Mouse (Mus musculus) spleen, postnatal 14 days (tissue): ENCODE results near the gene Pdzd2.

Experiments used
- DNase-seq, 2 experiments: peaks; one replicate each; pipeline ENCODE4 v3.0.0; 2021 to 2022; ENCODE audit warnings: low spot score in 2 of 2

Gene Pdzd2

DNA sequence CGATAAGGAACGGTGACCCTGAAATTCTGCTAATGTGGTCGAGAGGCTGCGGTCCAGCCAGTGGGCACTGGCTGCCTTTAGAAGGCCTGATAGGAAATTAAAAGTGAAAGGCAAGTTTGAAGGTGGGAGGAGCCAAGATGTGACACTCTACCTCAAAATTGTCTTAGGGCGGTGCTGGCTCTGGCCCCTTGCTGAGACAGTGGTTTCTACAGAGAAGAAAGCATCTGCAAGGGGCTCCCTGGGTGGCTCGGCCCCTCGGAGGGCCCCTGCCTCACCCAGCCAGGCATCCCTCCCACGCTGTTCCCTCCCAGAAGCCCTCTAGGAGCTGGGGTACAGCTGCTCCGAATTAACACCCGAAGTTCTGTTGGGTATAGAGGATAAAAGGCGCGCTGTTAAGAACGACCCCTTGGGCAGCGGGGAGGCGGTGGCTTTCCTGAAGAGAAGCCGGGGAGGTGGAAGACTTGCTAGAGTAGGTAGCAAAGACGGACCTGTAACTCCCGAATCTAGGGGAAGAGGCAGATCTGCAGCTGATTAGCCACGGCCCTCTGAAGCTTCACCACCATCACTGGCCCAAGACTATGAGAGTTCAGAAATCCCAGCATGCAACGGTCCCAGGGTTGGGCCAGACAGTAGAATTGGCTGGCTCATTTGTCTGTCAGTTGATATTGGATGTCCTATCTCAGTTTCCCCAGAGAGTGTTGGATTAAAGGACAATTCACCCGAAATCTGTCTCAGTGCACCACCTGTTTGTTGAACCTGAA lies 71.8 kb downstream of the Pdzd2 start:
- peak in 1 of 2 experiments; percentile 5 for DNase-seq

DNA sequence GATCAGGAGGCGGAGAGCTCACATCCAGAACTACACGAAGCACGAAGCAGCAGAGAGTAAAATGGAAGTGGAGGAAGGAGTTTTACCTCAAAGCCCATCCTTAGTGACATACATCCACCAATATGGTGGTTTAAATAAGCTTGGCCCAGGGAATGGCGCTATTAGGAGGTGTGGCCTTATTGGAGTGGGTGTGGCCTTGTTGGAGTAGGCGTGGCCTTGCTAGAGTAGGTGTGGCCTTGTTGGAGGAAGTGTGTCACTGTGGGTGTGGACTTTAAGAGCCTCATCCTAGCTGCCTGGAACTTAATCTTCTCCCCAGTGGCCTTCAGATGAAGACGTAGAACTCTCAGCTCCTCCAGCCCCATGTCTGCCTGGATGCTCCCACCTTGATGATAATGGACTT lies 73.8 kb downstream of the Pdzd2 start:
- DNase-seq: no peak

DNA sequence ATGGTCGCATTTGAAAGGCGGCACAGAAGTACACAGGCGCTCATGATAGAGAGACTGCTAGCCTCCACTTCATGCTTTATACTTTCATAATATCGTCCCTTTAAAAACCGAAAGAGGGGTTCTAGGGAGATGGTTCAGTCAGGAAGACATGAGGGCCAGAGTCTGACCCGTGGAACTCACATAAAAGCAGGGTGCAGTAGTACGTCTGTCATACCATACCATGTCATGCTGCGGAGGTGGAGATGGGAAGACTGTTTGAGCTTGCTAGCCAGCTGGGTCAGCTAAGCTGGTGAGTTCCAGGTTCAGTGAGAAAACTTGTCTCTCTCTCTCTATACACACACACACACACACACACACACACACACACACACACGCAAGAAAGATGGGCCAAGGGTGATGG lies 76.4 kb downstream of the Pdzd2 start:
- DNase-seq: no peak

DNA sequence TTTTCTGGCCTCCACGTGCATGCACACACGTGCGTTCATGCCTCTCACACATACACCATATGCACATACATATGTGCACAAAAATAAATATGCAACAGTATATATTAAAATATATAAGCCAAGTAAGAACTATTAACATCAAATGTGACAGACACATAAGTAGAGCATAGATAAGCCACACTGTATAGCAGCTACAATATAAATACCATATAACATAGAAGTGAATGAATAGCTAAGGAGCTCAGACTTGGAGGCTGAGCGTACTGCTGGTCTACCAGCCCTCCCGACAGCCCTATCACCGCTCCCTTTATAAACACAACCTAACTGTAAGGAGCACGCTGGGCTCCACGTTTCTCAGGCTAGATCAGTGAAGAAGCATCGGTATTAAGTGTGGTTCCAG lies 79.4 kb downstream of the Pdzd2 start:
- DNase-seq: no peak

DNA sequence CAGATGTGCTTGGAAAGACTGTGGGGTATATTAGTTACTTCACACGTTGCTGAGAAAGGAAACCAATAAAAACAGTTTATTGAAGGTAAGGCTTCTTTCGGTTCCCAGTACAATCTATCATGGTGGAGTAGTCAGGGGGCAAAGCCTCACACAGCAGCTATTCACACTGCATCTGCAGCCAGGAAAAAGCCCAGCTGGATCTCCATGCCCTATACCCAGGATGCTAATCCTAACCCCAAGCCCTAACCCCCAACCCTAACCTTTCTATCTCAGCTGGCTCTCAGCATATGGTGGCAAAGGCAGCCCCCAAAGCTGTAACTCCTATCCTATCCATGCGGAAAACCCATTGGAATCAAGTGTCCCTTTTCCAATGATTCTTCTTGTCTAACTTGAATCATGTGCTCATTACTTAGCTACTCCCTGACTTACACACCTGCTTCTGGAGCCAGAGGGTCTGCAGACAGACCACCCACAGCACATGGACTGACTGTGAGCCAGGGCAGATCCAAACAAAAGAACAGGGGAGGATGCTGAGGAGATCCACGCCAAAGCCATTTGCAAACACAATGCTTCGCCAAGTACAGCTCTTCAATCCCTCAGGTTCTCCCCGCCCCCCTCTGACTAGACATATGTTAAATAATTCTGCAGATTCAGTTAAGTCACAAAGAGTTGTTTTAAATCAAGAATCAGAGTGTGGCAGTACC lies 83.6 kb downstream of the Pdzd2 start:
- DNase-seq: no peak

DNA sequence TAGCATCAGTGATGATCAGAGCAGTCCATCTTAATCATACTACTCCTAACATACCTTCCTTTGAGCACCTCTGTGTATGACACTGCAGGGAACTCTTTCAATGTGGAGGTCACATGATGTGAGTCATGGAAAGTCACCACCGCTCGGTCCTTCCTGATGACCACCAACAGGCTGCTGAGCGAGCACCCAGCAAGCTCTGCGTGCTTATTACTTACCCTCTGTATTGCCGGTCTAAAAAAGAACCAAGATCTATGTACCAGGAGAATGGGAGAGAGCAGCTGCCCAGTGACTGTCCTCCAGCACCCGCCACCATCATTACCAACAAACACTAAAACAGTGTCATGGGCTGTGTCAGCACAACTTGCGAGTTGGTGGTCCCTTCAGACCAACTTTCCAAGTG lies 84.4 kb downstream of the Pdzd2 start:
- no peak for DNase-seq

DNA sequence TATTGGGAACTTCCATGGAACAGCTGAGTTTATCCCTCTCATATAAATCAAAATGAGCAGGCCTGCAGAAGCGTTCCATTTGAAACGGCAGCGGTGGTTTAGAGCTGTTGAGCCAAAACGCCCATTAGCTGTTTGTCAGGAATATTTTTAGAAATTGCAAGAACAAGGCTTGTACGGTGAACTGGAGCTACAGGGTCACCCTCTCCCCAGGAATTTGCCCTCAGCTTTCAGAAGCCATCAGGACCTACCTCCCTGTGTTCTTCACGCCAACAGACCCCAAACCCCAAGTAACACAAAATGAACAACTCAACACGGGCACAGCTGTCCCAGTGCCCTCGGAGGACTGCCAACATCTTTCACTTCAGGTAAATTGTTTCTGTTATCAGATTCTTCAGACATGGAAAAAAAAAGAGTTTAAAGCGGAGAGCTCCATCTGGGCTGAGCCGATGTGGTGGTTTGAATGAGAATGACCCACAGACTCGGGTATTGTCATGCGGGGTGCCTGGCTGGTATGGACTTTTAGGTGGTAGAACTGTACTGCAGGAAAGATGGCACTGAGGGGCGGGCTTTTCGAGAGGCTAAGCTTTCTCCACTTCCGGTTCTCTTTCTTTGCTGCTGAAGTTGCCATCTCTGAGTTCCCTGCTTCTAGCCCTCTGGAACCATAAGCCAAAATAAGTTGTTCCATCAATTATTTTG lies 87.2 kb downstream of the Pdzd2 start:
- DNase-seq: no peak

DNA sequence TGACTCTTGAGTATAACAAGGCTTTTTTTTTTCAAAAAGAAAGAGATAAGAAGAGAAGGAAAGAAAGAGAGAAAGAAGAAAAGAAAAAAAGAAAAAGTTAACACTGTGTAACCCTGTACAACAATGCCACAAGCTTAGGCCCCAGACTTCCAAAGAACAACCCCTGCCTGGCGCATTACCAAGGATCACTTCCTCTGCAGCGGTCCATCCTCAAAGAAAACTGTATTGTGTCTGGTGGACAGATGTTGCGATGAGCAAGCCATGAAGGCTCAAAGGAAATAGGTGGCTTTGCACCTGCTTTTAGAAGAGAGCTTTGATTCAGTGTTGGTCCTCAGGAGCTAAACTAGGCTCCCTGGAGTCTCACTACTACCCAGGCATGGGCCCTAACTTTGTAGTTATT lies 89.5 kb downstream of the Pdzd2 start:
- no peak for DNase-seq

DNA sequence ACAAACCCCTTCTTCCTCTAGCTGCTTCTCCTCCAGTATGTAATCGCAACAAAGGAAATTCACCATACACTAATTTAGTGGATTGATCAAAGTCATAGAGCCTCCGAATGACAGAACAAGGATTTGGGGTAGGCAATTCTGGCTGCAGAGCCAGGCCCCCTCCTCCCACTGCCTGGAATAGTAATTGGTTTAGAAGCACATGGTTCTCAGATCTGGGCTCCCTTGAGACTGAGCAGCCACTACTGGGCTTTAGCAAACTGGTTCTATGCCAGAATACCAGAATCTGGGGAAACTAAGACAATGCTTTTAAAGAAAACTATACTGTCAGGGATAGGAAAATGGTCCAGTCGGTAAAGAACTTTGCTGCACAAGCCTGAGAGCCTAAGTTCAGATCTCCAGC lies 90.0 kb downstream of the Pdzd2 start:
- DNase-seq: no peak

DNA sequence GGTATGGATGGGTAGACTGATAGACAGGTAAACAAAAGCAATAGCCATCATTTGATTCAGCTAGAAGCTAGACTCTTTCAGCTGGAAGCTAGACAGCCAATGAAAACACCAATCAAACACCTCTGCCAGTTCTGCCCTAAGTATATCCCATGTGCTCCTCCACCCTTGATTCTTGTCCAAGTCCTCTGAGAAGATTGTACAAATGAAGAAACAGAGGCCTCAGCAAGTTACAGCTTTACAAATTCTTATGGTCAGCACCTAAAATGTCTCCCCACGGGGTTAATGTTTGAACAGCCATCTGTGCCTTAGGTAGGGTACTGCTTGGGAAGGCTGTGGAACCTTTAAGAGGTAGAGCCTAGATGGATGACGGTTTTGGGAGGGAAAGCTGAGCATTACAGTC lies 90.6 kb downstream of the Pdzd2 start:
- no peak for DNase-seq

DNA sequence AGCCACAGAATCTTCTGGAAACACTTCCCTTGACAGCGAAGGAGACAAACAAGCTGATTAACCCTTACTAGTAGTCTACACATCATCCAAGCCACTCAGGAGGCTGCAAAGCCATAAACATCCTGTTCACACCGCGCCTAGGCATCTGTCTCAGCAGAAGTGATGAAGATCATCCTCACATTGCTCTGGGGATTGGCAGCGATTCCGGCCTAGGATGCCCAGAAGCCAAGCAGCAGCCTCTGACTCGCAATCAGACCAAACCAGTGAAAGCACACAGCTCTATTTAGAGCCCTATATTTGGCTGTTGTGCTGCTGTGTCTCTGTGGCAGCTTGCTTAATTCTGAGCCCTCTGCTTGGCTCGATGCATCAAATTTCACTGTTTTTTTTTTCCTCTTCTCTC lies 99.0 kb downstream of the Pdzd2 start:
- DNase-seq: no peak

DNA sequence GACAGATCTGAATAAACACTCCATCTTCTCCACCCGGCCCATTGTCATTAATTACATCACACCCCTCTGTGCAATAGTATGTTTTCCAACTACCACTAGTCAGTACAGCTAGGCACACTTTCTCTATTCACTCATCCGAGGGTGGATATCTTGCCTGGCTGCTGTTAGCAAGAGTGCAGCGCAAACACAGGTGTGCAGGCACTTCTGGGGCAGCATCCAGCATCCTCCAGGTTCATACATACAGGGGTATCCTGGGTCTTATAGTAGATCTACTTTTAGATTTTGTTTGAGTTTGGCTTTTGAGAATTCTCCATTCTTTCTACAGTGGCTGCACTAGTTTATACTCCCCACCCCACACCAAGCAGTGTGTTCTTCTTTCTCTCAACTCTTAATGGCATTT lies 99.9 kb downstream of the Pdzd2 start:
- DNase-seq: no peak

DNA sequence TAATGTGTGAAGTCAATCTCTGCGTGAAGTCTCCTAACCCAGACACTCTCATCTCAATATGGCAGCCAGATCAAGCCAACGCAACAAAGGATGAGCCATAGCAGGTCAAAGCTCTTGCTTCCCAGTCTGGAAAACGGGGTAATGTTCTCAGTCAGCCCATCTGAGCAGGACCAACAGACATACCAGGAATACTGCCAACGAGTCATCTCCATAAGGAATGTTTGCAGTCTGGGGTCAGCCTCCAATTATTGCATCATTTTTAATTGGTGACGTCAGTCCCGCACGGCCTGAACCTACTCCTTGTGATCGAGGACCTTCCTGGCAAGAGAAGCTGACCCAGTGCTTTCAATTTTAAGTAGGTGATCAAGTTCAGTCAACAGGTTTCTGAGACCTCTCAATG lies 100.5 kb downstream of the Pdzd2 start:
- no peak for DNase-seq

DNA sequence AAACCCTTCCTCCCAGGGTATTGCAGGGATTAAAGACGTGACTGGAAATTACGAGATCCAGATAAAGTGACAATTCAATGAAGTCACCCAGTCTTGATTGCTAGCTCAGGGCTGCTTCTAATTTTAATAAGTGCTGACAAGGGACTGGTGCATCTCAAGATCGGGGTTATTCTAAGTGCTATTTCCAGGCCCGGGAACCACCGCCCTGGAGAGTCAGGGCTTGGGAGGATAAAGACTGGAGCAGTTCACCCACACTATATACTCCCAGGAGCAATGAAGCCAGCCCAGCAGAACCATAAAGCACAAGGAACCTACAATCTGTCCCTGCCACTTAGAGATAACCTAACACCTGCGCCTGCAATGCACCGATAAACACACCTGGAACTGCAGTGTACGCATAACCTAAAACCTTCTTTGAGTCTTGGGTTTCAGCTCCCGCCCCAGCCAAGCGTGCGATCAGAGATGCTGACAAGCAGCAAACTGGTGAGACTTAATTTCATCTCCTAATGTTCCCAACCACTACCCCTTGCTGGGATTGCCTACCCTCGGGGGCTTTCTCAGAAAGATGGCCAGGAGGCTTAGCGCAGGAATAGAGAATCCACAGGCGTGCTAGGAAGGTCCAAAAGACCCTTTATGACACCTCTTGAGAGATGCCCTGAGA lies 101.2 kb downstream of the Pdzd2 start:
- no peak for DNase-seq

DNA sequence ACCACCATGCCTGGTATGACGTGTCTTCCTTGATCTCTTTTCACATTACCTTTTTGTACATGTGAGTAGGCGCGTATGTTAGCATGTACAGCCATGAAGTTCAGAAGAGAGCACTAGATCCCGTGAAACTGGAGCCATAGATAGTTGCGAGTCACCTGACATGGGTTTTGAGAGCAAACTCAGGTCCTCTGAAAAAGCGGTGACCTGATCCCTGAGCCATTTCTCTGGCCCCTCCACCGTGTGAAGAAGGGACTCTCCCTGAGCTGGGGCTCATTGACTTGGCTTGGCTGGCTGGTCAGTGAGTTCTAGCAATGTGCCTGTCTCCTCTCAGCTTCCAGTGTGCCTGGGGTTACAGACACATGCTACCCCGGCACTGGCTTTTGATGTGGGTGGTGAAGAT lies 102.2 kb downstream of the Pdzd2 start:
- no peak for DNase-seq

DNA sequence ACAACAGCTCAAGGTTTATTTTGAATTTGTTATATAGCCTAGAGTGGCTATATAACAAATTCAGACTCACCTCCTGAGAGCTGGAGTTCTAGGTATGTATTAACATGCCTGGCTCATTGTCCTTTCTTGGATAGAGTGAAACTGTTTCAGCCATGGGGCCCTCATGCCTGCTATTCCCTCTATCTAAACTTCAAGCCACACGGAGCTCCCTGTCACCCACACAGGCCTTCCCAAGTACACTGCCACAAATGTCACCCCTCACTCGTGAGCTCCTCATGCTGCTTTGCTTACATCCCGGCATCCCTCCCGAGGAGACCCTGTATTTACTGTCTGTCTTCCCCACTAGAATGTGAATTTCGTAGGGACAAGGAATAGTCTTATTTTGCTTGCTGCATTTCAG lies 103.3 kb downstream of the Pdzd2 start:
- no peak for DNase-seq

DNA sequence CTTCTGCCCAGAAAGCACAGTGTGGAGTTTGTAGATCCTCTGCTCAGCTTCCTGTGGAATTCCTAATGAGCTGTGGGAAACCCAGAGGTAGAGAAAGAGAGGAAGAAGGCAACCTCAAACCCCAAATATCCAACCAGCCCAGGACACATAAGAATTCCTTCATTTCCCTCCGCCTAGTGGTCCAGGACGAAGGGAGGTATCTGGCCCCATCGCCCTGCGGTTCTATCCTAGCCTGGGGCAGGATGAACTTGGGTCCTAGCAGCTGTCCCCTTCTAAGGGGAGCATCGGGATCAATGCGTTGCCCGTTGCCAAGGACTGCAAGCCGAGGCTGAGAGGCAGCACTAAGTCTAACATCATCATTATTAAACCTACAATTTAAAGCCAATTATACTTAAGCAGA lies 104.8 kb downstream of the Pdzd2 start:
- no peak for DNase-seq

DNA sequence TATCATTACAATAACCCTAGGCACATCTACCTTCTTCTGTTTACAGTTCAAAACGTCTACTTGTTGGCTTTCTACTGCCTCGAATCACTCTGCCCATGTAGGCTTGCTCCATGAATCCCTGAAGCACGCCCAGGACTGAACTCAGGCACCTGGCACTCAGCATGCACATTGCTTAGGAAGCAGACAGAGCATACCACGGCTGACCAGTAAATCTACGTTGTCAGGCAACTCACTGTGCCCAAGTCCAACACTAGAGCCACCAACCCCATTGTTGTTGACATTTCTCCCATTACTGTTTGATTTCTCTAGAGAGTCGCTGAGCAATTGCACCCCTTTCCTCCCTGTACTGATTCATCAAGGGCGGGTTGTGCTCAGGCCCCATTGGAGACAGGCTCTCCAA lies 110.6 kb downstream of the Pdzd2 start:
- DNase-seq: no peak

DNA sequence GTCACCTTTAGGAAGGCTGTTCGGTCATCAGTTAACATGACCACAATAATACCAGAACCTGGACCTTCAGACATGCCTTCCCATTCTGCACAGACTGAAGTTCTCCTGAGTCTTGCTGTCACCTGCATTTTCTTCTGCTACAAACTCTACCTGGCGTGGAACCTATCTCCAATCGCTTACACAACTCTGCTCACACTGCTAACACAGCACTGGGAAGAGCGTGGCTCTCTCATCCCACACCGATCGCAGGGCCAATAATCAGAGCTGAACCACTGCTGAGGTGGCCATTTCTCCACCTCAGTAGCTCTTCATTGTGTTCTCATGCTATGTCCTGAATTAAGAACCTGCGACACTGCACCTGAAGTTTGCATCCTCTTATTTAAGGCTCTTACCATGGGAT lies 111.3 kb downstream of the Pdzd2 start:
- no peak for DNase-seq

DNA sequence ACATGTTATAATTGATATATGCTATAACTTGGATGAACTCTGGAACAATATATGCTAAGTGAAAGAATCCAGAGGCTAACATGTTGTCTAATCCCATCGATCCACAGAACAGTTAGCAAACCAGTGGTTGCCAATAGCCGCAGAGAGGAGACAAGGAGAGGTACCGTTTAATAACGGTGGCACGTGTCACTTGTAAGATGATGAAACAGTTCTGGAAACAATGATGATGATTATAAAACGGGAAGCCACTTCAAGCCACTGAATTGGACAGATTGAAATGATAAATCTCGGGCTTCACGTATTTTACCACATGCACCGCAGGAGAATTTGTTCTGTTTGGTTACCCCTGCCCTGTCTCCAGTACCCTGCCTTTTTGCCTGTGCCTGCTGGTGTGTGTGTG lies 112.8 kb downstream of the Pdzd2 start:
- DNase-seq: no peak

DNA sequence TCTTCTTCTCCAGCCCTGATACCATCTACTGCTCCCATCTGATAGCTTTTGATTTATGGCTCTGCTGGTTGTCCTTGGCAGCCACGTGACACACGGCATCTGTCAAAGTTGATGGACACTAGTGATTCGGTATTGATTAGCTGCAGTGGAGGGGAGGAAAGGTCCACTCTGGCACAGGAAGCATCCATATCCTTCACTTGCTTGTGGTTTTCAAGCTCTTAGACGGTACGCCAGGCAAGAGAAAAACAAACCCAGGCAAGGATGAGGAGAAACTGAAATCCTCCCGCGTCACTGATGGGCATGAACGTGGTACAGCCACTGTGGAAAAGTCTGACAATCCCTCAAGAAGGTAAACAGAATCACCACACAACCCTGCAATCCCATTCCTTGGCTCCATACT lies 113.6 kb downstream of the Pdzd2 start:
- DNase-seq: no peak

DNA sequence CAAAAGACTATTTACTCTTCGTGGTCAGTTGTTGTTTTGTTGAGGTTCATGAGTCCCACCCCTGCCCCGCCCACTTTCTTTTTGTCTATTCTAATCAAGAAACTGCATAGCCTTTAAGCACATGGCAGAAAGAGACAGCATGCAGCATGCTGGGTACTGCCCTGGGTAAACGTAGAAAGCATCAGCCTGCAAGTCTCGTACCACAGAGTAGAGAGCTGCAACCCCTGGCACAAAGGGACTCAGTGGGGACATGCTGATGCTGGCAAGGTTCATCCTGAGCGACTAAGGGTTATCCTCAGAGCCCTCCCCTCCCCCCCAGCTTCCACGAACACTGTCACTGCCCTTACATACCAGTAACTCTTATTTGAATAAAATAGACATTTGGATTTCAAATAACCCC lies 114.2 kb downstream of the Pdzd2 start:
- DNase-seq: no peak

DNA sequence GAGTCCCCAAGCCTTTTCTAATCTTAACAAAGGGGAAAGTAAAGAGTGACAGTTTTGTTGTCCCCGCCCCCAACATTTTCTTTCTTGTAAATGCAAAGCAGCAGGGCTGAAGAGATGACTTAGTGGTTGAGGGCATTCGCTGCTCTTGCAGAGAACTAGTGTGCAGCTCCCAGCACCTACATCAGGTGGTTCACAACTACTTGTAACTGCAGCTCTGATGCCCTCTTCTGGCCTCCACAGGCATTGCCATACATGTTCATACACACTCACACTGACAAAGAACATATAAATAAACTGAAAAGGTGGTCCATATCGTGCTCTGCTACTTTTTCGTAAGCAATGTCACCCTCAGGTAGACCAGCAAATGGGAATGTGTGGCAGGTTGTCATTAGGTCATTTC lies 116.2 kb downstream of the Pdzd2 start:
- no peak for DNase-seq
